Mouse (Mus musculus) liver, embryonic 14.5 days (tissue): ENCODE measurements around the gene Tns3. TPM values are rescaled to one million over a fixed set of nuclear protein-coding genes. Genes with fewer than 3 reads are reported as not detected.

Source experiments
- ATAC-seq: fragments of 200-750 bp; cut with Nextera tagmentation; 2 replicates; pipeline ENCODE4 v1.8.0; 2017; ENCODE audit warnings: moderate number of reproducible peaks, mild to moderate bottlenecking, moderate library complexity; ENCODE audit not compliant: insufficient read depth
- DNase-seq, 3 experiments: peaks; one replicate each; pipeline ENCODE4 v3.0.0-alpha.2; 2012 to 2013; ENCODE audit warnings: low read depth in 3 of 3, low spot score in 3 of 3
- H3K27ac ChIP-seq: fragments of 300-500 bp; sonication (generic); 2 replicates; pipeline ENCODE4 v1.5.1; 2014; ENCODE audit warnings: moderate library complexity, mild to moderate bottlenecking, control low read depth, inconsistent platforms
- H3K27me3 ChIP-seq: fragments of 300-500 bp; sonication (generic); 2 replicates; pipeline ENCODE4 v1.6.1; 2014; ENCODE audit warnings: mild to moderate bottlenecking, low read length, moderate library complexity; ENCODE audit not compliant: control insufficient read depth, insufficient read depth
- H3K36me3 ChIP-seq: fragments of 300-500 bp; sonication (generic); replicated peaks from 2 replicates; pipeline ENCODE4 v1.6.1; 2014; ENCODE audit warnings: low read depth; ENCODE audit not compliant: control insufficient read depth, insufficient read depth
- H3K4me1 ChIP-seq, 2 experiments: fragments of 200-500 bp in 1 of 2; fragments of 300-500 bp in 1 of 2; sonication (generic) in 1 of 2; replicated peaks; 2 replicates each; pipeline ENCODE4 v1.6.1; 2012 to 2014; ENCODE audit warnings: antibody characterized with exemption in 1 of 2, inconsistent platforms in 1 of 2, low read length in 1 of 2; ENCODE audit not compliant: control insufficient read depth in 2 of 2, insufficient read depth in 2 of 2
- H3K4me2 ChIP-seq: fragments of 300-500 bp; sonication (generic); 2 replicates; pipeline ENCODE4 v1.6.1; 2014; ENCODE audit warnings: low read depth, mild to moderate bottlenecking, control low read depth, moderate library complexity
- H3K4me3 ChIP-seq, 2 experiments: fragments of 200-500 bp in 1 of 2; fragments of 300-500 bp in 1 of 2; sonication (generic) in 1 of 2; 2 replicates each; pipeline ENCODE4 v1.5.1; 2012 to 2014; ENCODE audit warnings: low read depth in 2 of 2, low read length in 2 of 2, mild to moderate bottlenecking in 2 of 2, control low read depth in 1 of 2, inconsistent platforms in 1 of 2, moderate library complexity in 1 of 2; ENCODE audit not compliant: insufficient read depth in 1 of 2
- H3K9ac ChIP-seq: fragments of 300-500 bp; sonication (generic); replicated peaks from 2 replicates; pipeline ENCODE4 v1.6.1; 2014; ENCODE audit warnings: mild to moderate bottlenecking, control low read depth, moderate library complexity
- H3K9me3 ChIP-seq: fragments of 300-500 bp; sonication (generic); 2 replicates; pipeline ENCODE4 v1.6.1; 2016; ENCODE audit warnings: low read length, mixed read lengths; ENCODE audit not compliant: control insufficient read depth
- CTCF ChIP-seq: IDR thresholded peaks from 2 replicates; pipeline ENCODE4 v1.5.1; 2016; ENCODE audit warnings: antibody characterized with exemption, low read depth, control low read depth
- EP300 ChIP-seq: IDR thresholded peaks from 2 replicates; pipeline ENCODE4 v1.6.1; 2016; ENCODE audit warnings: antibody characterized with exemption, low read depth
- WGBS: fragments of 180-500 bp; shearing (Covaris S2); extraction: QIAGEN DNeasy Blood & Tissue Kit; methylation state at CpG from one replicate; pipeline ENCODE4 v1.1.7; 2014; ENCODE audit not compliant: insufficient replicate concordance; 5-methylcytosine and 5-hydroxymethylcytosine counted together
- polyA plus RNA-seq, 2 experiments: library from polyadenylated mRNA; depleted of rRNA in 1 of 2; stranded (reverse) in 1 of 2; unstranded in 1 of 2; fragments of >200 nt; fragmentation: Nextera tagmentation in 1 of 2; extraction: Ambion mirVana in 1 of 2; gene quantifications; 2 replicates each; pipeline versions ENCODE4 v1.2.1 to v1.2.3; 2012 to 2014

Tns3 gene
- polyA plus RNA-seq, 2 experiments: 2.0 to 3.0 TPM

GRCm38 (mm10) chr11:8701845-8702531 is 37.7 kb upstream of the Tns3 start:
- no peak overlapping the region for H3K9ac ChIP-seq
- DNase-seq (no peak), ATAC-seq (no peak)
- H3K9me3 ChIP-seq: no peaks in the 10 kb centered on the region
- H3K4me1 ChIP-seq: peaks cover 0 to 15% of the 10 kb centered on the region in 2 experiments; a peak in 3 of 4 replicates
- no peaks in the 10 kb centered on the region for H3K36me3 ChIP-seq
- WGBS: 21% methylated on average over 10 of the region's 10 CpGs
- H3K4me3 ChIP-seq: no peak overlapping the region
- no peak overlapping the region for H3K27ac ChIP-seq
- TF ChIP-seq EP300 (no peak), CTCF (no peak)
- no peaks in the 10 kb centered on the region for H3K27me3 ChIP-seq
- no peak overlapping the region for H3K4me2 ChIP-seq

GRCm38 (mm10) chr11:8701400-8701799 is 37.1 kb upstream of the Tns3 start:
- no peaks in the 10 kb centered on the region for H3K36me3 ChIP-seq
- no peak for DNase-seq
- H3K4me3 ChIP-seq: no peak overlapping the region
- no peak overlapping the region for H3K9ac ChIP-seq
- no peak for TF ChIP-seq CTCF
- no peak for TF ChIP-seq EP300
- H3K4me2 ChIP-seq: no peak overlapping the region
- no peaks in the 10 kb centered on the region for H3K9me3 ChIP-seq
- H3K27me3 ChIP-seq: no peaks in the 10 kb centered on the region
- no peak for ATAC-seq
- no peak overlapping the region for H3K27ac ChIP-seq
- peaks cover 0 to 15% of the 10 kb centered on the region in 2 experiments; a peak in 3 of 4 replicates for H3K4me1 ChIP-seq
- 16% methylated on average over 3 of the region's 3 CpGs for WGBS

GRCm38 (mm10) chr11:8700641-8701221 is 36.4 kb upstream of the Tns3 start:
- H3K36me3 ChIP-seq: no peaks in the 10 kb centered on the region
- H3K9me3 ChIP-seq: no peaks in the 10 kb centered on the region
- 42% methylated on average over 8 of the region's 8 CpGs for WGBS
- ATAC-seq (no peak), DNase-seq (no peak)
- H3K27ac ChIP-seq: no peak overlapping the region
- no peaks in the 10 kb centered on the region for H3K27me3 ChIP-seq
- H3K4me1 ChIP-seq: peaks cover 0 to 15% of the 10 kb centered on the region in 2 experiments; a peak in 3 of 4 replicates
- no peak overlapping the region for H3K4me2 ChIP-seq
- no peak for TF ChIP-seq CTCF
- TF ChIP-seq EP300: no peak
- H3K4me3 ChIP-seq: no peak overlapping the region
- no peak overlapping the region for H3K9ac ChIP-seq

- H3K4me3 ChIP-seq: no peak overlapping the region
- H3K36me3 ChIP-seq: no peaks in the 10 kb centered on the region
- H3K4me2 ChIP-seq: no peak overlapping the region
- H3K27me3 ChIP-seq: no peaks in the 10 kb centered on the region
- H3K9ac ChIP-seq: no peak overlapping the region
- no peak overlapping the region for H3K27ac ChIP-seq
- WGBS: 59% methylated on average over 5 of the region's 5 CpGs
- H3K9me3 ChIP-seq: no peaks in the 10 kb centered on the region
- DNase-seq (no peak), ATAC-seq (no peak)
- H3K4me1 ChIP-seq: peaks cover 0 to 15% of the 10 kb centered on the region in 2 experiments; a peak in 3 of 4 replicates
- TF ChIP-seq CTCF (no peak), EP300 (no peak)
These were observed 35.4 kb upstream of the Tns3 start for GRCm38 (mm10) chr11:8699777-8700176.

GRCm38 (mm10) chr11:8697670-8698069 is 33.3 kb upstream of the Tns3 start:
- DNase-seq: no peak
- 27% methylated on average over 3 of the region's 3 CpGs for WGBS
- Histone ChIP-seq H3K27ac (no peak overlapping the region), H3K9me3 (no peaks in the 10 kb centered on the region), H3K4me2 (no peak overlapping the region), H3K9ac (no peak overlapping the region), H3K4me3 (no peak overlapping the region), H3K4me1 (peaks cover 0 to 17% of the 10 kb centered on the region in 2 experiments; a peak in 3 of 4 replicates), H3K36me3 (no peaks in the 10 kb centered on the region), H3K27me3 (no peaks in the 10 kb centered on the region)
- TF ChIP-seq CTCF (no peak), EP300 (no peak)
- ATAC-seq: no peak
